Mouse (Mus musculus) NIH3T3 (cell line): Measurements from ENCODE around the gene Gm21750.
"Not testable (repeated sequence)": the region's sequence is repeated elsewhere in the genome, so short reads cannot be mapped to it uniquely, and the experiment has no call there.

ENCODE experiments used
- DNase-seq: peaks from one replicate; pipeline ENCODE4 v3.0.0-alpha.2; 2012; ENCODE audit warnings: low read depth

Gene Gm21750

GRCm38 (mm10) chr14:73660925-73661324 is at the start of gene Gm21750:
Gm21750 (plus strand) TSS chr14:73661225.
- DNase-seq, result not testable (repeated sequence)

GRCm38 (mm10) chr14:73614961-73615360 is 46.1 kb upstream of the Gm21750 start:
- not testable (repeated sequence) for DNase-seq

GRCm38 (mm10) chr14:73620880-73621279 is 40.1 kb upstream of the Gm21750 start:
- DNase-seq, result no peak

DNA sequence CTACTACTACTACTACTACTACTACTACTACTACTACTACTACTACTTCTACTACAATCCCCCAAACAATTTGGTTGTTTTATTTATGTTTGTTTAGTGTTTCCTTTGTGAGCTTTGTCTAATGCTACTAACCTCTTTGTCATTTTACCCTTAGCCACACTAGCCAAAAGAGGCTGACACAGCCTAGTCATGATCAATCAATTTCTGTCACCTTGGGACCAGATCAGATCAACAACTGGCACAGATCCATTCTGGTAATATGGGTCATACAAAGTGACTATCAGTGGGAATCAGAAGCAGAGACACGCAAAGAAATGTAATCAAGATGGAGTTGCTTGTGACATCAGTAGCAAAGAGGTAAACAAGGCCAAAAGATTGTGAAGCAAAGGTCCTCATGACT is 38.0 kb upstream of the Gm21750 start:
- no peak for DNase-seq

GRCm38 (mm10) chr14:73625469-73625868 is 35.6 kb upstream of the Gm21750 start:
- peak; percentile 41 for DNase-seq

DNA sequence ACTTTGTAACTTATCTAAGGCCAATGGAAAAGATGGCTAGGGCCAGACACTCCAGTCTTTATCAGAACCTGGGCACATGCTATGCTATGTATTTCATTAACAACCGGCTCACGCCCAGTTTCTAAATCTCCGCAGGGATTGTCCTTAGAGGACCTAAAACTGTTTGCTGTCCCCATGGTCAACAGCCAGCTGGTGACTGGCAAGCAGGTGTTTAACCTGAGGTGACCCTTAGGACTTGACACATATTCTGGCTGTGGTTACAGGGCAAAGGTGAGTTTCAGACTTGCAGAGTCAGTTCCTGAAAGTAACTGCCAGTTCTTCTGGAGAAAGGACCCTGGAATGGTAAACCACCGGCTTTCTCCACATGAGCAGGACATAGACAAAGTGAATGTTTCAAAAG is 29.5 kb upstream of the Gm21750 start:
- DNase-seq, result no peak

DNA sequence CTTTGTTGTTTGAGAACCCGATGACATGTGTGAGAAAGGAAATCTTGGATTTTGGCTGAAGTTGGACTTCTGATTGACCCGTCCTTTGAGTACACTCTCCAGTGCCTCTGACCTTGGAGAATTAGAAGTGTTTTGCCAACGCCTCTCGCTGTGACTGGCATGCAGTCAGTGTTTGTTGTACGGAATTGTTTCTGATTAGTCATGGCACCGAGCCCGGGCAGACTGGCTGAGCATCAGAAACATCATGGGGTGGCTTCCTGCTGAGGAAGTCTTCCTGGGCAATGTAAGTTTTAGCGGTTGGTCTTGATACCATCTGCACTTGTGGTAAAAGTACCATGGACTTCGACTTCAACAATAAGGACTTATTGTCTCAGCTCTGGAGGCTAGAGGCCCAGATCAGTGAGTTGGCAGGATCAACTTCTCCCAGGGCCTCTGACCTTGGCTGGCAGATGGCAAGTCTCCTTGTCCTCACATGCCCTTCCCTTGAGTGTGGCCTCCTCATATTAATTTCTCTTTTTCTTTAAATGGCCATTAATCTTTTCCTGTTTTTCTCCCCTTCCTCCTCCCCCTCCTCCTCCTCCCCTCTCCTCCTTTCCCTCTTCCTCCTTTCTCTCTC is 28.3 kb upstream of the Gm21750 start:
- DNase-seq, result peak; percentile 45

DNA sequence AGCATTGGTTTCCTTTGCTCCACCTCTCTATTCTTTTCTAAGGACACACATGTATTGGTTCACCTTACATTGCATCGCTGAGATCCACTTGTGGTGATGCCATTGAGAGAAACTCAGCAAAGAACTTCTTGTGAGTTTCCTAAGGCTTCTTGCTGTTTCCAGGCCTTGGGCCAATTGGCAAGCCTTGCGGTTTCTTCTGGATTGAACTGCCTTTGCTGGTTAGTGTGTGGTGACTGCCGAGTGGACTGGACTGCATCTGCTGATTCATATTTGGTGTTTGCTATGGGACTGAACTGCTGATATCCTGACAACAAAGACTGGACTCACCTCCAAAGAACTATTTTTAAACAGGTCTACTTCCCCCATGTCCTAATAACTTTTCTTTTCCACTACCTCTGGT is 26.7 kb upstream of the Gm21750 start:
- DNase-seq, result peak; percentile 49

- DNase-seq, result peak; percentile 7
Measured at GRCm38 (mm10) chr14:73637460-73637859, 23.6 kb upstream of the Gm21750 start.

DNA sequence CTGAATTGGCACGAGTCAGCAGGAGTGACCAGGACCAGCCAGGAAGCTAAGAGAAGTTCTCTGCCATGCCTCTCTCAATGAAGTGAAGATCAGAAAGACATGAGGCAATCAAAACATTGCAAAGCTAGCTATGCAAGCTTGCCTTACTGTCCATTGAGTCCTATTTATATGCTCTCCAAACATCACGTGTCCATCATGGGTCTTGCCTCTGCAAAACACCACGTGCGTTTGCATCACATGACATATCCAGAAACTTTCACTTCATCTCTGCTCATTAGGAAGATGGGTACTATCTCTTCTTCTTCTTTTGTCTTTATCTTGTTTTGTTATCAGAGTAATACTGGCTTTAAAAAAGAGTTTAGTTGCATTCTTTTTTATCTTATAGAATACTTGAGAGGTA is 10.8 kb upstream of the Gm21750 start:
- no peak for DNase-seq

- DNase-seq, result no peak
Measured at GRCm38 (mm10) chr14:73670091-73670490, 9.1 kb downstream of the Gm21750 start.

DNA sequence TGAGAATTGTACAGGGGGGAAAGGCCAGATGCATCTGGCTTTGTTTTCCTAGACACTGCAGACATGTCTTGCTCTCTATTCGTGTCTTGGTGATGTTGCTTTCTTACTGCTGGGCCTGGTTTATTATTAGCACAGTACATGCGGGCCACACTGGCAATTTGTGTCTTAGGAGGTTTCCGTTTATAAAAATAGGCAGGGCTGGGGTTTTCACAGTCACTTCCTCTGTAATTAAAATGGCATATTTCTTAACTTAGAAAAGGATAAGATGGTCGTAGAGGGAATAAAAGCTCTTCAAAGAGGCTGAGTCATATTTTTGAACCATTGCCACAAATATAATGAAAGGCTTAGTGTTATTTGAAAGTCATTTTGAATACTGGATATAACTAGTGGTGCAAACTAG is 26.7 kb downstream of the Gm21750 start:
- DNase-seq, result peak; percentile 37

- no peak for DNase-seq
Measured at GRCm38 (mm10) chr14:73688427-73688826, 27.4 kb downstream of the Gm21750 start.

DNA sequence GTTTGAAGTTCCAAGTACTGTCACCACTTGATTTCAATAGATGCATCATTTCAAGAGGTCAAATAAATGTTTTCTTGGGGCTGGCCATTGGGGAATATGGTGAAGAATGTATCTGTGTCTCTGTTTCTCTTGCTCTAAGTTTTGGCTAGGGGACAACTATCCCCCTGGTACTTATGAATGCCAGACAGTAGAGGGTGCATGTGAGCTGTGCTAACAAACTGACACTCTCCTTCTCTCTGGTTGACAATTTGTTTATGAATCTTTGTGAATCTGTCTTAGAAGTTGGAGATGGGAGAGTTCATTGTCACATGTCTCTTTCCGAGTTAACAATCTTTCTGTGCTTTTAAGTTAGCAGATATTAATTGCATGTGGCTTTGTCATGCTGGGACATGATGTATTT is 39.2 kb downstream of the Gm21750 start:
- DNase-seq, result peak; percentile 72

DNA sequence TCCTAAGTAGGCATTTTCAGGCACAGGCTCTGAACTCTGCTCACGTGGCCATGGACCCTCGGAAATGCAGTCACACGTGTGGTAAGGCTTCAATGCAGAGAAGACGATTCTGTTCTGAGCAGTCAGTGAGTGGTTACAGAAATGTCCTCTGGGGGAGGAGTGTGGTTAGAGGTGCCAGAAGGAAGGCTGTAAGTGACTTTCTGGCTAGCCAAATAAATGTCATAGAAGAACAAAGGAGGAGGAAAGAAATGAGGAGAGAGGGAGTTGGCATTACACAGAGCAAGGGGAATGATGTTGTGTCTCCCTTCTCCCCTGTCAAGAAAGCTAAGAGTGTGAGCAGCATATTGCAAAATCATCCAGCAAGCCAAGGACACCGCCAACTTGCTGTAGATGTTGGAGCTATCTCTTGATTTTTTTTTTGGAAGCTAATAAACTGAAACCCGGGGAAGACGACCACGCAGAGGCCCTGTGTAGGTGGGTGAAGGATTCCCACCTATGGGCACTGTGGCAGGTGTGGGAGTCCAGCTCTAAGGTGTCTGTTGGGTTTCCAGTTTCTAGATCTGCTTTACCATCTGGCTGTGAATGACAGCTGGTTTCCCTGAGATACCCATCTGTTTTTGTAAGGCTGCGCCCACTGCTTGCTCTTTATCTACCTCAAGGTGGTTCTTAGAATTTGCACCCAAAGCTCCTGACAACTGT is 48.5 kb downstream of the Gm21750 start:
- no peak for DNase-seq
